Mouse (Mus musculus): ENCODE data around the gene Klk1b9. TPM values are rescaled to one million over a fixed set of nuclear protein-coding genes. Genes with fewer than 3 reads are reported as not detected.
"Not testable (repeated sequence)": the region's sequence is repeated elsewhere in the genome, so short reads cannot be mapped to it uniquely, and the experiment has no call there.

The Klk1b9 gene
- polyA plus RNA-seq (2012; rRNA removed) = not detected in 2 replicates

GRCm38 (mm10) chr7:43975761-43976160 lies at the start of gene Klk1b9:
Gene Klk1b9, plus strand, starts transcription at chr7:43976061.
- not testable (repeated sequence) for DNase-seq (ENCODE audit: extremely low spot score in 1 of 2, low spot score in 1 of 2)

GRCm38 (mm10) chr7:43928521-43928920 lies 47.3 kb upstream of the Klk1b9 start:
- DNase-seq (ENCODE audit: extremely low spot score in 1 of 2, low spot score in 1 of 2) = no peak

GRCm38 (mm10) chr7:43932337-43932736 lies 43.5 kb upstream of the Klk1b9 start:
- no peak for DNase-seq (ENCODE audit: extremely low spot score in 1 of 2, low spot score in 1 of 2)

DNA sequence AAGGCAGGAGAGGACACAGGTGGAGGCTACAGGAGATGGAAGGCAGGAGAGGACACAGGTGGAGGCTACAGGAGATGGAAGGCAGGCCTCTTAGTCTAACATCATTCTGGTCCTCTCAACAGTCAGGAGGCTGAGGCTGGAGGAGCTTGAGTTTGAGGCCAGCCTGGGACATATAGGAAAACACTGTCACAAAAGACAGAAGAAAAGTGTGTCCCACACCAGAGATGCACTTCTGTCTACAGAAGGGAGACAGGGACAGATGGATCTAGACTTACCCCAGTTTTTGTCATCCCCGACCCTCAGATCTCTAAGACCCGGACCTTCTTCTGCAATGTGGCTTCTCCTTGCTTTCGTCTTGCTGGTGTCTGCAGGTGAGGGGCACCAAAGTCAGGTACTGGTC lies 42.4 kb upstream of the Klk1b9 start, which contains the start of gene Klk15:
Gene Klk15 (plus strand): TSS at position 301 of the 400 bp plus-strand sequence.
- no peak for DNase-seq (ENCODE audit: extremely low spot score in 1 of 2, low spot score in 1 of 2)

- no peak for DNase-seq (ENCODE audit: extremely low spot score in 1 of 2, low spot score in 1 of 2)
Measured at GRCm38 (mm10) chr7:43934747-43935146, 41.1 kb upstream of the Klk1b9 start.

DNA sequence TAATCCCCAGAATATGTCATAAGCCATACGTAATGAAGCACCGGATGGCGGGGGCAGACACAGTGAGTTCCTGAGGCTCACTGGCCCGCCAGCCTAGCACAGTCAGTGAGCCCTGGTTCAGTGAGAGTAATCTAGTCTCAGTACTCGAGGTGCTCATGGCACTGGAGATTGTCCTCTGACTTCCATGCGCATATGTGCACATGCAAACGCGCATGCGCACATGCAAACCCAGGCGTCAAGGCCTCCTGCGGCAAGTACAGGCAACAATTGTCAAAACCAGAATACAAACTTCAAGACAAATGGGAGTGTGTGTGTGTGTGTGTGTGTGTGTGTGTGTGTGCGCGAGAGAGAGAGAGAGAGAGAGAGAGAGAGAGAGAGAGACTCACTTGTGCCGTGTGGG lies 39.3 kb upstream of the Klk1b9 start:
- no peak for DNase-seq (ENCODE audit: extremely low spot score in 1 of 2, low spot score in 1 of 2)

GRCm38 (mm10) chr7:43942293-43942692 lies 33.6 kb upstream of the Klk1b9 start:
- not testable (repeated sequence) for DNase-seq (ENCODE audit: extremely low spot score in 1 of 2, low spot score in 1 of 2)

- DNase-seq (ENCODE audit: extremely low spot score in 1 of 2, low spot score in 1 of 2) = no peak
Measured at GRCm38 (mm10) chr7:43944727-43945264, 31.1 kb upstream of the Klk1b9 start.

DNA sequence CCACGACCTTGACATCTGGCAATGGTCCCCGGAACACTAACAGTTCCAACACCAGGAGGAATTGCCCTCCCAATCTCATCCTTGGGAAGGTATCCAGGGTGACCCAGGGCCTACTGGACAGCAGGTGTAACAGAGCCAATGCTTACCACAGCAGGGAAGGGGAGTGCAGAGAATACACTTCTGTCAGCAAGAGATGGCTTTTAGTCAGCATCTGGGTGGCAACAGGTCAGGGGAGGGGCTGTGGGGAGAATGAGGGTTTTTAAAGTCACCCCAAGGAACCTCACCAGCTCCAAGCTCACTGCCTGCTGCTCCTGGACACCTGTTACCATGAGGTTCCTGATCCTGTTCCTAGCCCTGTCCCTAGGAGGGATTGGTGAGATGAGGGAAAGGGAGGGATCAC lies 25.5 kb upstream of the Klk1b9 start, which contains the start of gene Klk1b8:
Gene Klk1b8 (plus strand): TSS at position 301 of the 400 bp plus-strand sequence.
- no peak for DNase-seq (ENCODE audit: extremely low spot score in 1 of 2, low spot score in 1 of 2)

DNA sequence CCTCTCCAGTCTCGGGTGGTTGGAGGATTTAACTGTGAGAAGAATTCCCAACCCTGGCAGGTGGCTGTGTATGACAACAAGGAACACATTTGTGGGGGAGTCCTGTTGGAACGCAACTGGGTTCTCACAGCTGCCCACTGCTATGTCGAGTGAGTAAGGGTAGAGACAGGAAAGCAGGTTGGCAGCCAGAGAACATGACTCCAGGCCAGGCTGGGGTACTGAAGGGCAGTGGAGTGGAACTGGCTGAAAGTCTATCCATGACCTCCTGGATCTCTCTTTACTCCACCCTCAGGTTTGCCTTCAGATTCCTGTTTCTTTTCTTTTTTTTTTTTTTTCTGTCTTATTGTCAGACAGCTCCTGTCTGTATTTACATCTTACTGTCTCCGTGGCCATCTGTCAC lies 23.2 kb upstream of the Klk1b9 start:
- DNase-seq (ENCODE audit: extremely low spot score in 1 of 2, low spot score in 1 of 2) = peak; percentile 1 to 39

- DNase-seq (ENCODE audit: extremely low spot score in 1 of 2, low spot score in 1 of 2) = no peak
Measured at GRCm38 (mm10) chr7:43966451-43966850, 9.4 kb upstream of the Klk1b9 start, which contains the start of gene Klk1b1. Gene Klk1b1, plus strand, starts transcription at chr7:43966751.

DNA sequence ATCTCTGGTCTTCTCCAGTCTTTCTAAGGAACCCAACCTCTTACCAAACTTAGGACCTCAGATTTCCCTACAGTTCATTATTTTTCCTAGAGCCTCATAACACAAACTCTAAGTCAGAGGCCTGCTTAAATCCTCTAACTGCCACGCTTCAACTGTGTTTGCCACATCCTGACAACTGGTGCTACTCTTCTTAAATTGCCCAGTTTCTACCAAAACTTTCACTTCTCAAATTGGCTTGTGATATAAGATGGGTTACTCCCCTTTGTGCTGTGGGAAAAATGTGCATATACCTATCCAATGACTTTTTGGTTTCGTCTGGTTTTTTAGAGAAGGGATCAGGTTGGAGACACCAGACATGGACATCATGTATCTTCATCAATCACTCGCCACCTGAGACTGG lies 8.8 kb upstream of the Klk1b9 start:
- DNase-seq (ENCODE audit: extremely low spot score in 1 of 2, low spot score in 1 of 2) = no peak

- no peak for DNase-seq (ENCODE audit: extremely low spot score in 1 of 2, low spot score in 1 of 2)
Measured at GRCm38 (mm10) chr7:43967612-43968011, 8.2 kb upstream of the Klk1b9 start.

GRCm38 (mm10) chr7:43985657-43986056 lies 9.8 kb downstream of the Klk1b9 start:
- no peak for DNase-seq (ENCODE audit: extremely low spot score in 1 of 2, low spot score in 1 of 2)

GRCm38 (mm10) chr7:43994821-43995220 lies 19.0 kb downstream of the Klk1b9 start:
- DNase-seq (ENCODE audit: extremely low spot score in 1 of 2, low spot score in 1 of 2) = not testable (repeated sequence)

DNA sequence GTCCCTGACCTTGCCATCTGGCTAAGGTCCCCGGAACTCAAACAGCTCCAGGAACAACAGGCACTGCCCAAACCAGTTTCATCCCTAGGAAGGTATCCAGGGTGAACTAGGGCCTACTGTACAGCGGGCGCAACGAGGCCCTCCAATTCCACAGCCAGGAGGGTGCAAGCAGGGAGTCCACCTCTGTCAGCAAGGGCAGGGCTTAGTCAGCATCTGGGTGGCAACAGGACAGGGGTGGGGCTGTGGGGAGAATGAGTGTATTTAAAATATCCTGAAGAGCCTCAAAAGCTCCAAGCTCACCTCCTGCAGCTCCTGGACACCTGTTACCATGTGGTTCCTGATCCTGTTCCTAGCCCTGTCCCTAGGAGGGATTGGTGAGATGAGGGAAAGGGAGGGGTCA lies 19.7 kb downstream of the Klk1b9 start, which contains the start of gene Klk1b11:
Gene Klk1b11 (plus strand): TSS at position 301 of the 400 bp plus-strand sequence.
- DNase-seq (ENCODE audit: extremely low spot score in 1 of 2, low spot score in 1 of 2) = not testable (repeated sequence)

DNA sequence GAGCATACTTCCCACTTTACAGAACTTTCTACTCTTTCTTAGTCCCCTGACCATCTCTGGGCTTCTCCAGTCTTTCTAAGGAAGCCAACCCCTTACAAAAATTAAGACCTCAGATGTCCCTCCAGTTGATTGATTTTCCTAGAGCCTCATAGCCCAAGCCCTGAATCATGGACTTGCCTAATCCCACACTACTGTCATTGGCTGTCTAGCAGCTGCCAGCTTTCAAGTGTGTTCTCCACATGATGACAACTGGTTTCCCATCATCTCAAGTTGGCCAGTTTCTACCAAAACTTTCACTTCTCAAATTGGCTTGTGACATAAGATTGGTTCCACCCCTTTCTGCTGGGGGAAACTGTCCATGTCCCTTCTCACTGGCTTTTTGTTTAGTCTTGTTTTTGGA lies 29.0 kb downstream of the Klk1b9 start:
- DNase-seq (ENCODE audit: extremely low spot score in 1 of 2, low spot score in 1 of 2) = no peak

DNA sequence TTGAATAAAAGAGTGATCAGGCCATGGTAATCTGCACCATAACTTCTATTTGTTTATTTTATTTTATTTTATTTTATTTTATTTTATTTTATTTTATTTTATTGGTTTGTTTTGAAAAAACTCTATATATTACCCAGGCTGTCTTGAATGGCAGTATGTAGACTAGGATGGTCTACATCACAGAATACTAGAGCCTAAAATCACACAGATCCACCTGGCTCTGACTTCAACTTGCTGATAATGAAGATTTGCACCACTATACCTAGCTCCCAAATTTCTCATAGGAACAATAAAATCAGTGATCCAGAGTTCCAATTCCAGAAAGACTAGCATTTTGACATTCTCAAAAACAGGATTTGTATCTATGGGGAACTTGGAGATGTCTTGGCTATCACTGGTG lies 36.0 kb downstream of the Klk1b9 start, which contains the start of gene Klk1b26:
Gene Klk1b26 (plus strand): TSS at position 301 of the 400 bp plus-strand sequence.
- DNase-seq (ENCODE audit: extremely low spot score in 1 of 2, low spot score in 1 of 2) = not testable (repeated sequence)

DNA sequence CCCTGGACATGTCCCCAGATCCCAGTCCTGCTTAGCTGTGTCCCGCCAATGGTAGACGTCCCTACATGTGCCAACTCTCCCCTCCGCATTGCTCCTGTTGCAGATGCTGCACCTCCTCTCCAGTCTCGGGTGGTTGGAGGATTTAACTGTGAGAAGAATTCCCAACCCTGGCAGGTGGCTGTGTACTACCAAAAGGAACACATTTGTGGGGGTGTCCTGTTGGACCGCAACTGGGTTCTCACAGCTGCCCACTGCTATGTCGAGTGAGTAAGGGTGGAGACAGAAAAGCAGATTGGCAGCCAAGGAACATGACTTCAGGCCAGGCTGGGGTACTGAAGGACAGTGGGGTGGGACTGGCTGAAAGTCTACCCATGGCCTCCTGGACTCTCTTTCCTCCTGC lies 38.8 kb downstream of the Klk1b9 start:
- DNase-seq (ENCODE audit: extremely low spot score in 1 of 2, low spot score in 1 of 2) = peak; percentile 4 to 34

DNA sequence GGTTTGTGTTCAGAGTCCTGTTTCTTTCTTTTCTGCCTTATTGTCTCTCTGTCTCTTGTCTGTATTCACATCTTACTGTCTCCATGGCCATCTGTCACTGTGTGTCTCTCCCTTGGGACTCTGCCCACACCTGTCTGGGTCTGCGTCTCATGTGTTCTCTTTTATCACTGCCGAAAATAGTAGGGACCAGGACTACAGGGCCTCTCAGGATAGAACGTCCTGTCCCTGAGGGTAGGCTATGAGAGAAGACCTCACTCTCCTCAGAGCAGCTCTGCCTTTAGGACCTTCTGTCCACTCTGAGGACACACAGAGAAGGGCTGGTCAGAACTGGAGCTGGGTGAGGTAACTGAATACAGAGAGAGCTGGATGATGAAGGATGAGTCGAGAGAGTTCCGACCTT lies 39.2 kb downstream of the Klk1b9 start:
- peak in 1 of 2 experiments; percentile 13 for DNase-seq (ENCODE audit: extremely low spot score in 1 of 2, low spot score in 1 of 2)

Data from frontal cortex, adult 2 months (tissue).